Mouse (Mus musculus): ENCODE measurements around the gene 2410015M20Rik.

GRCm38 (mm10) chr17:56654771-56655170 is 45.2 kb upstream of the 2410015M20Rik start:
- no peak for TF ChIP-seq POLR2A (IDR thresholded peaks at IDR 0.05; ENCODE audit: extremely low read depth, insufficient read depth, low read length)
- TF ChIP-seq CTCF (IDR thresholded peaks at IDR 0.05; ENCODE audit: low read depth, low read length): no peak
